Mouse (Mus musculus): Measurements from ENCODE around the gene Camk2b.

DNA sequence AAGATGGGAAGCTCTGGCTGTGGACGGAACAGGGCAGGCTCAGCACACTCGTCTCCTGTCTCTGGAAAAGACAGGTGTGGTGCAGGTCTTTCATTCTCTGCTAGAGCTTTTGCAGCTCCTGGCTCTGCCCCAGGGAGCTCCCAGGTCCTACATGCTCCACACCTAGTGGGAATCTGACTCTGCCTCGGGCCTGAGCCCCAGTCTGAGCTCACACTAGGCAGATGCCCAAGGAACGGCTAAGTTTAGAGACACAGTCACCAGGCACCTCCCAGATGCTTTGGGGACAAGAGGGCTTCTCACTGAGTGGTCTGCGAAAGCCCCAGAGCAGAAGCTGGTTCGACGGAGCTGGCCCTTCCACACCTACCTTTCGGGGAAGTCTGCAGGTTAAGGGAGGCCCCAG, 12.8 kb downstream of the Camk2b start:
- TF ChIP-seq POLR2A (IDR thresholded peaks at IDR 0.05; ENCODE audit: borderline replicate concordance, insufficient read depth, low read length) (no peak), CTCF (IDR thresholded peaks at IDR 0.05; ENCODE audit: borderline replicate concordance, insufficient read depth, low read depth, low read length) (no peak)
